In the genomic region with DNA sequence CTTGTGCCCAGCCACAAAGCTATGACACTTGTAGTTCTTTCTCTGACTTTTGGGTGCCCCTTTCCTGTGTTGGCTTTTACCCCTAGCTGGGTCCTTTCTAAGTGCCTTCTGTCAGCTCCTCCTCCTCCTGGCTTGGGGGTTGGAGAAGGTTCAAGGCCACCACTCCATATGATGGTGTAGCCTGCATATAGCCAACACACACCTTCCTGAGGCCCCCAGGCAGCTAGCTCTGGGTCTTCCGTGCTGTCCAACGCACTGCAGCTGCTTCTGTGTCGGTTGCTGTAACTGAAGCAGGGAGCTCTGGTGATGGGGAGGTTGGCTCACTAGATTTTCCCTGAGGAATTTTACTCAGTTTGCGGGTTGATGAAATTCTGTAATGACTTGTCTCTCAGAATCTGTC, we compare ENCODE assay signal across 10 mouse cellular contexts. TPM values are rescaled to one million over a fixed set of nuclear protein-coding genes. Genes with fewer than 3 reads are reported as not detected.
DNase-seq lines count a peak whose midpoint lies in the region; ATAC-seq and TF ChIP-seq lines count a peak whose summit lies in the region.
"Had no signal": no experiment of that assay in that cellular context is flagged by ENCODE, and none has a peak within 500 bp of the region (broad histone marks: within the 10 kb centered on the region; RNA-seq: fewer than 3 reads in every experiment).

No protein-coding gene starts in this region.

- no peak for ATAC-seq in heart, embryonic 11.5 days (replicated peaks; ENCODE audit: insufficient number of reproducible peaks, low FRiP score, low TSS enrichment)
- 0 out of 2 replicates have a peak, but pooled peaks have one; percentile 16 for ATAC-seq in lung, embryonic 15.5 days (ENCODE audit: borderline replicate concordance, extremely low read depth, low FRiP score, low TSS enrichment)
- ATAC-seq in limb, embryonic 15.5 days (ENCODE audit: insufficient number of reproducible peaks, low FRiP score, low TSS enrichment, low read depth), result no peak
- ATAC-seq: liver, embryonic 12.5 days; midbrain, embryonic 13.5 days had no signal

- no peak overlapping the region for H3K9ac ChIP-seq in heart, embryonic 11.5 days (ENCODE audit: low read depth, low read length)
- H3K9ac ChIP-seq in lung, embryonic 15.5 days, result no peak overlapping the region
- H3K9ac ChIP-seq in limb, embryonic 15.5 days, result no peak overlapping the region
- H3K9ac ChIP-seq: liver, embryonic 12.5 days; midbrain, embryonic 13.5 days had no signal

- no peaks in the 10 kb centered on the region for H3K9me3 ChIP-seq in heart, embryonic 11.5 days (replicated peaks; ENCODE audit: control insufficient read depth, low read length)
- no peaks in the 10 kb centered on the region for H3K9me3 ChIP-seq in lung, embryonic 15.5 days
- H3K9me3 ChIP-seq in limb, embryonic 15.5 days, result no peaks in the 10 kb centered on the region
- H3K9me3 ChIP-seq: liver, embryonic 12.5 days; midbrain, embryonic 13.5 days had no signal

- intact Hi-C loops in heart, postnatal 25 days (cut with DNase I), result no loop called here

- TF ChIP-seq POLR2A in embryonic fibroblast, embryonic 13.5 days (IDR thresholded peaks at IDR 0.05; ENCODE audit: low read depth, low read length), result no peak

- no peak for TF ChIP-seq CTCF in embryonic fibroblast, embryonic 13.5 days (IDR thresholded peaks at IDR 0.05; ENCODE audit: borderline replicate concordance, insufficient read depth, low read length)

- H3K36me3 ChIP-seq in heart, embryonic 11.5 days (ENCODE audit: control insufficient read depth, insufficient read depth, low read length), result no peaks in the 10 kb centered on the region
- no peaks in the 10 kb centered on the region for H3K36me3 ChIP-seq in lung, embryonic 15.5 days
- H3K36me3 ChIP-seq in limb, embryonic 15.5 days, result no peaks in the 10 kb centered on the region
- H3K36me3 ChIP-seq: midbrain, embryonic 13.5 days had no signal

- 37% methylated on average over 4 of the region's 4 CpGs for WGBS in heart, embryonic 11.5 days (ENCODE audit: insufficient replicate concordance)
- 17% methylated on average over 4 of the region's 4 CpGs for WGBS in lung, embryonic 15.5 days
- 12% methylated on average over 4 of the region's 4 CpGs for WGBS in limb, embryonic 15.5 days

- no peak for DNase-seq in heart, postnatal 25 days (ENCODE audit: low spot score)
- DNase-seq in lung, postnatal 10 days, result no peak
- DNase-seq in frontal cortex, postnatal 14 days (ENCODE audit: low spot score in 2 of 2), result no peak
- DNase-seq in frontal cortex, adult 2 months (ENCODE audit: extremely low spot score in 1 of 2, low spot score in 1 of 2), result no peak

- no peak overlapping the region for H3K4me2 ChIP-seq in heart, embryonic 11.5 days
- H3K4me2 ChIP-seq in lung, embryonic 15.5 days, result no peak overlapping the region
- H3K4me2 ChIP-seq in limb, embryonic 15.5 days, result 0 out of 2 replicates have a peak overlapping the region, but pooled peaks have one; percentile 6
- H3K4me2 ChIP-seq: liver, embryonic 12.5 days; midbrain, embryonic 13.5 days had no signal

- peaks cover 16% of the 10 kb centered on the region for H3K4me1 ChIP-seq in heart, embryonic 11.5 days (ENCODE audit: control insufficient read depth, insufficient read depth, low read length)
- H3K4me1 ChIP-seq in lung, embryonic 15.5 days, result peaks cover 33% of the 10 kb centered on the region
- H3K4me1 ChIP-seq in embryonic fibroblast, embryonic 13.5 days (ENCODE audit: control insufficient read depth, insufficient read depth, low read length), result peaks cover 8% of the 10 kb centered on the region; the same call in 1 of the 2 replicates
- H3K4me1 ChIP-seq in limb, embryonic 15.5 days, result peaks cover 26% of the 10 kb centered on the region

- no peak overlapping the region for H3K4me3 ChIP-seq in heart, embryonic 11.5 days (ENCODE audit: low read depth, low read length)
- no peak overlapping the region for H3K4me3 ChIP-seq in lung, embryonic 15.5 days
- H3K4me3 ChIP-seq in embryonic fibroblast, embryonic 13.5 days (ENCODE audit: insufficient read depth, low read length), result no peak overlapping the region
- H3K4me3 ChIP-seq in limb, embryonic 15.5 days, result no peak overlapping the region
- H3K4me3 ChIP-seq: liver, embryonic 12.5 days; midbrain, embryonic 13.5 days had no signal

- H3K27me3 ChIP-seq in heart, embryonic 11.5 days (ENCODE audit: control insufficient read depth, insufficient read depth, low read length), result no peaks in the 10 kb centered on the region
- H3K27me3 ChIP-seq in lung, embryonic 15.5 days, result no peaks in the 10 kb centered on the region
- H3K27me3 ChIP-seq in limb, embryonic 15.5 days, result no peaks in the 10 kb centered on the region
- H3K27me3 ChIP-seq: liver, embryonic 12.5 days; midbrain, embryonic 13.5 days had no signal

- peak overlapping the region; percentile 10; the same call in 1 of the 2 replicates for H3K27ac ChIP-seq in heart, embryonic 11.5 days (ENCODE audit: low read depth, low read length)
- H3K27ac ChIP-seq in lung, embryonic 15.5 days, result peak overlapping the region; percentile 80
- peak overlapping the region; percentile 88 for H3K27ac ChIP-seq in embryonic fibroblast, embryonic 13.5 days (ENCODE audit: insufficient read depth, low read length)
- H3K27ac ChIP-seq in limb, embryonic 15.5 days, result peak overlapping the region; percentile 83
- H3K27ac ChIP-seq: liver, embryonic 12.5 days; midbrain, embryonic 13.5 days had no signal

RNA-seq across cellular contexts. Expression of a gene that starts 37.9 kb away (rescaled TPM):
- polyA plus RNA-seq in heart, embryonic 11.5 days (2014; fragmentation: Nextera tagmentation; extraction: Ambion mirVana), result 51.0 and 74.8 TPM in 2 replicates
- total RNA-seq in heart, postnatal 25 days (2021), result 10 to 100 TPM; 50.1 to 51.0 TPM
- 84.9 and 85.5 TPM in 2 replicates for polyA plus RNA-seq in lung, embryonic 15.5 days (2015; fragmentation: Nextera tagmentation; extraction: Ambion mirVana)
- polyA plus RNA-seq in embryonic fibroblast, embryonic 13.5 days (2011; ENCODE audit: insufficient read length, low read depth, missing spikeins), result 72.6 and 77.9 TPM in 2 replicates
- polyA plus RNA-seq in limb, embryonic 15.5 days (2015; fragmentation: Nextera tagmentation; extraction: Ambion mirVana), result 65.6 and 76.9 TPM in 2 replicates
- 80.3 and 82.7 TPM in 2 replicates for polyA plus RNA-seq in frontal cortex, adult 2 months (2012; rRNA removed)

Comparison
In these comparisons a context has a peak if more than half of its experiments do, and no peak if none do; other contexts are left out.
1. H3K27ac ChIP-seq: peak in every context shown above with its lines; median percentile 88 in embryonic fibroblast, embryonic 13.5 days; 83 in limb, embryonic 15.5 days; 80 in lung, embryonic 15.5 days; 10 in heart, embryonic 11.5 days.